Mouse (Mus musculus) heart, adult 2 months (tissue): ENCODE results near the gene Ptger4.

Source experiments
- CTCF ChIP-seq: fragments of 200-600 bp; IDR thresholded peaks from 2 replicates; pipeline ENCODE4 v1.8.1; 2022; ENCODE audit warnings: antibody characterized with exemption, mild to moderate bottlenecking, moderate library complexity
- EP300 ChIP-seq: fragments of 200-500 bp; IDR thresholded peaks from 2 replicates; pipeline ENCODE4 v1.6.1; 2011; ENCODE audit warnings: low read depth, low read length, control low read depth; ENCODE audit not compliant: insufficient read depth
- POLR2A ChIP-seq: fragments of 200-500 bp; IDR thresholded peaks from 2 replicates; pipeline ENCODE4 v1.6.1; 2011; ENCODE audit warnings: mild to moderate bottlenecking, low read depth, low read length, control low read depth; ENCODE audit not compliant: insufficient read depth

DNA sequence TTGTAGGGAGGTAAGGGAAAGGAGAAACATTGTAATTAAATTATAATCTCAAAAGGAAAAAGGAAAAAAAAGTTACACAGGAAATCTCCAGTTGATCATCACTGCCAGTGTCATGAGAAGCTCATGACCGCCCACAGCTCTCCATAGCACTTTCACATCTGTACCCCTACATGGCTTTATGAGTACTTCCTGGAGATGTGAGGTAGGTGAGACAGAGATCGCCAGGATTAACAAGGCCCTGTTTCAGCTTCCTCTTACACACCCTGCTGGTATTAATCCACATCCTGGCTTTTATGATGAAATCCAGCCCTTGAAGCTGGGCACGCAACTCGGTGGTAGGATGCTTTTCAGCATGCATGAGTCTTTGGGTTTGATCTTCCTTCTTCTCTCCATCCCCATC is 6.2 kb upstream of the Ptger4 start:
- TF ChIP-seq CTCF = no peak
- TF ChIP-seq POLR2A = no peak
- no peak for TF ChIP-seq EP300
